Mouse (Mus musculus) limb, embryonic 11.5 days (tissue): ENCODE results near the gene Ckmt2. TPM values are rescaled to one million over a fixed set of nuclear protein-coding genes. Genes with fewer than 3 reads are reported as not detected.

ENCODE experiments used
- ATAC-seq: fragments of 200-750 bp; cut with Nextera tagmentation; 2 replicates; pipeline ENCODE4 v1.8.0; 2017; ENCODE audit warnings: low read depth; ENCODE audit not compliant: insufficient number of reproducible peaks, low FRiP score, low TSS enrichment
- DNase-seq: peaks from one replicate; pipeline ENCODE4 v3.0.0-alpha.2; 2015; ENCODE audit warnings: low spot score
- H3K27ac ChIP-seq: fragments of 300-500 bp; sonication (generic); replicated peaks from 2 replicates; pipeline ENCODE4 v1.5.1; 2014; ENCODE audit warnings: low read depth, mild to moderate bottlenecking, low read length
- H3K27me3 ChIP-seq: fragments of 300-500 bp; sonication (generic); 2 replicates; pipeline ENCODE4 v1.6.1; 2014; ENCODE audit warnings: mild to moderate bottlenecking, low read length, mixed read lengths; ENCODE audit not compliant: control insufficient read depth, insufficient read depth
- H3K36me3 ChIP-seq: fragments of 300-500 bp; sonication (generic); 2 replicates; pipeline ENCODE4 v1.6.1; 2014; ENCODE audit warnings: mild to moderate bottlenecking, low read length, moderate library complexity, mixed read lengths; ENCODE audit not compliant: control insufficient read depth, insufficient read depth
- H3K4me1 ChIP-seq: fragments of 300-500 bp; sonication (generic); 2 replicates; pipeline ENCODE4 v1.6.1; 2014; ENCODE audit warnings: low read length, mixed read lengths; ENCODE audit not compliant: control insufficient read depth, insufficient read depth
- H3K4me2 ChIP-seq: fragments of 300-500 bp; sonication (generic); 2 replicates; pipeline ENCODE4 v1.6.1; 2014; ENCODE audit warnings: low read depth, mild to moderate bottlenecking, moderate library complexity; ENCODE audit not compliant: severe bottlenecking
- H3K4me3 ChIP-seq: fragments of 300-500 bp; sonication (generic); 2 replicates; pipeline ENCODE4 v1.5.1; 2014; ENCODE audit warnings: low read depth, low read length
- H3K9ac ChIP-seq: fragments of 300-500 bp; sonication (generic); 2 replicates; pipeline ENCODE4 v1.6.1; 2014; ENCODE audit warnings: mild to moderate bottlenecking, low read length
- H3K9me3 ChIP-seq: fragments of 300-500 bp; sonication (generic); 2 replicates; pipeline ENCODE4 v1.6.1; 2016; ENCODE audit warnings: low read length; ENCODE audit not compliant: control insufficient read depth
- WGBS: fragments of 180-500 bp; shearing (Covaris S2); extraction: QIAGEN DNeasy Blood & Tissue Kit; methylation state at CpG from one replicate; pipeline ENCODE4 v1.1.7; 2014; 5-methylcytosine and 5-hydroxymethylcytosine counted together
- polyA plus RNA-seq: library from polyadenylated mRNA; unstranded; fragments of >200 nt; fragmentation: Nextera tagmentation; extraction: Ambion mirVana; gene quantifications from 2 replicates; pipeline ENCODE4 v1.2.1, GENCODE M21; 2014

The Ckmt2 gene
- 0.21 TPM in 1 of 2 replicates, not detected in the other for polyA plus RNA-seq

GRCm38 (mm10) chr13:91876741-91877349 lies at the start of gene Ckmt2:
Gene Ckmt2, minus strand, starts transcription at chr13:91876885.
- Histone ChIP-seq H3K27ac (no peak within 1 kb of the TSS), H3K36me3 (no peaks in the 10 kb centered on the region), H3K9me3 (no peaks in the 10 kb centered on the region), H3K4me3 (no peak within 1 kb of the TSS), H3K9ac (no peak within 1 kb of the TSS), H3K4me2 (no peak within 1 kb of the TSS; the same call in 1 of the 2 replicates), H3K27me3 (no peaks in the 10 kb centered on the region), H3K4me1 (no peaks in the 10 kb centered on the region)
- DNase-seq (no peak), ATAC-seq (no peak)
- 70% methylated on average over 5 of the region's 5 CpGs for WGBS

- 74% methylated on average over 3 of the region's 3 CpGs for WGBS
- H3K27me3 ChIP-seq = no peaks in the 10 kb centered on the region
Measured at GRCm38 (mm10) chr13:91921010-91921409, 44.3 kb upstream of the Ckmt2 start.

GRCm38 (mm10) chr13:91918764-91919163 lies 42.1 kb upstream of the Ckmt2 start:
- ATAC-seq = no peak
- no peaks in the 10 kb centered on the region for H3K36me3 ChIP-seq
- no peak overlapping the region for H3K27ac ChIP-seq
- DNase-seq = no peak
- no peak overlapping the region for H3K4me2 ChIP-seq
- no peaks in the 10 kb centered on the region for H3K27me3 ChIP-seq
- no peak overlapping the region for H3K9ac ChIP-seq
- H3K4me3 ChIP-seq = no peak overlapping the region
- no peaks in the 10 kb centered on the region for H3K9me3 ChIP-seq
- WGBS = 75% methylated on average over 5 of the region's 5 CpGs
- H3K4me1 ChIP-seq = no peaks in the 10 kb centered on the region

More at GRCm38 (mm10) chr13:91921010-91921409, 44.3 kb upstream of the Ckmt2 start:
- Histone ChIP-seq H3K36me3 (no peaks in the 10 kb centered on the region), H3K27ac (no peak overlapping the region), H3K4me1 (no peaks in the 10 kb centered on the region), H3K4me3 (no peak overlapping the region), H3K4me2 (no peak overlapping the region), H3K9ac (no peak overlapping the region), H3K9me3 (no peaks in the 10 kb centered on the region)
- DNase-seq (no peak), ATAC-seq (no peak)

- Histone ChIP-seq H3K4me2 (no peak overlapping the region), H3K27ac (no peak overlapping the region), H3K9me3 (no peaks in the 10 kb centered on the region), H3K27me3 (no peaks in the 10 kb centered on the region), H3K4me3 (no peak overlapping the region), H3K4me1 (no peaks in the 10 kb centered on the region), H3K9ac (no peak overlapping the region), H3K36me3 (no peaks in the 10 kb centered on the region)
- ATAC-seq (no peak), DNase-seq (no peak)
- 93% methylated on average over 2 of the region's 2 CpGs for WGBS
Measured at GRCm38 (mm10) chr13:91917835-91918234, 41.1 kb upstream of the Ckmt2 start.

GRCm38 (mm10) chr13:91916308-91916707 lies 39.6 kb upstream of the Ckmt2 start:
- Histone ChIP-seq H3K4me1 (no peaks in the 10 kb centered on the region), H3K27ac (no peak overlapping the region), H3K4me3 (no peak overlapping the region), H3K36me3 (no peaks in the 10 kb centered on the region), H3K9me3 (no peaks in the 10 kb centered on the region), H3K9ac (no peak overlapping the region), H3K4me2 (no peak overlapping the region), H3K27me3 (no peaks in the 10 kb centered on the region)
- WGBS = 61% methylated on average over 5 of the region's 5 CpGs
- no peak for ATAC-seq
- DNase-seq = no peak

- WGBS = 84% methylated on average over 6 of the region's 6 CpGs
- no peaks in the 10 kb centered on the region for H3K27me3 ChIP-seq
- no peak overlapping the region for H3K4me3 ChIP-seq
- H3K36me3 ChIP-seq = no peaks in the 10 kb centered on the region
- no peak overlapping the region for H3K9ac ChIP-seq
- H3K9me3 ChIP-seq = no peaks in the 10 kb centered on the region
- ATAC-seq (peak; percentile 23; the same call in 1 of the 2 replicates), DNase-seq (peak; percentile 29)
- H3K4me2 ChIP-seq = no peak overlapping the region
- no peak overlapping the region for H3K27ac ChIP-seq
- H3K4me1 ChIP-seq = no peaks in the 10 kb centered on the region
Measured at GRCm38 (mm10) chr13:91915582-91916239, 39.0 kb upstream of the Ckmt2 start.

- ATAC-seq (no peak), DNase-seq (no peak)
- no peak overlapping the region for H3K4me2 ChIP-seq
- no peaks in the 10 kb centered on the region for H3K27me3 ChIP-seq
- 43% methylated on average over 4 of the region's 4 CpGs for WGBS
- no peak overlapping the region for H3K4me3 ChIP-seq
- H3K36me3 ChIP-seq = no peaks in the 10 kb centered on the region
- no peaks in the 10 kb centered on the region for H3K9me3 ChIP-seq
- no peak overlapping the region for H3K9ac ChIP-seq
- no peak overlapping the region for H3K27ac ChIP-seq
- H3K4me1 ChIP-seq = no peaks in the 10 kb centered on the region
Measured at GRCm38 (mm10) chr13:91915192-91915581, 38.5 kb upstream of the Ckmt2 start.

GRCm38 (mm10) chr13:91911652-91912051 lies 35.0 kb upstream of the Ckmt2 start:
- H3K4me1 ChIP-seq = no peaks in the 10 kb centered on the region
- DNase-seq = no peak
- H3K9ac ChIP-seq = no peak overlapping the region
- no peaks in the 10 kb centered on the region for H3K27me3 ChIP-seq
- H3K4me2 ChIP-seq = no peak overlapping the region
- H3K4me3 ChIP-seq = no peak overlapping the region
- no peak overlapping the region for H3K27ac ChIP-seq
- H3K9me3 ChIP-seq = no peaks in the 10 kb centered on the region
- ATAC-seq = no peak
- no peaks in the 10 kb centered on the region for H3K36me3 ChIP-seq
